Mouse (Mus musculus) C2C12 (cell line): Measurements from ENCODE around the gene Syn3.

Experiments used
- CEBPB ChIP-seq: IDR thresholded peaks from one replicate; pipeline ENCODE4 v1.6.1; 2011; ENCODE audit warnings: low read depth, mild to moderate bottlenecking, control low read depth, moderate library complexity
- CTCF ChIP-seq: IDR thresholded peaks from one replicate; pipeline ENCODE4 v1.5.1; 2011; ENCODE audit not compliant: control insufficient read depth, insufficient read depth, insufficient read length
- MAX ChIP-seq: IDR thresholded peaks from one replicate; pipeline ENCODE4 v1.6.1; 2011; ENCODE audit warnings: mild to moderate bottlenecking, control low read depth
- MYOD1 ChIP-seq: IDR thresholded peaks from one replicate; pipeline ENCODE4 v1.6.1; 2011; ENCODE audit warnings: low read depth; ENCODE audit not compliant: control insufficient read depth, insufficient read length
- MYOG ChIP-seq: IDR thresholded peaks from one replicate; pipeline ENCODE4 v1.6.1; 2011; ENCODE audit not compliant: control insufficient read depth, insufficient read length; ENCODE audit errors: extremely low read depth
- USF1 ChIP-seq: IDR thresholded peaks from one replicate; pipeline ENCODE4 v1.6.1; 2011; ENCODE audit warnings: low read depth, mild to moderate bottlenecking, control low read depth, moderate library complexity

- TF ChIP-seq CEBPB (no peak), MAX (no peak), CTCF (no peak), MYOD1 (no peak), MYOG (no peak), USF1 (no peak)
These were observed 217.5 kb downstream of the Syn3 start for GRCm38 (mm10) chr10:86281238-86281637.
